Mouse (Mus musculus) kidney, adult 2 months (tissue): Measurements from ENCODE around the gene Ttll3.

Experiments
- CTCF ChIP-seq: fragments of 200-500 bp; conservative IDR thresholded peaks from 2 replicates; pipeline ENCODE4 v1.5.1; 2011; ENCODE audit warnings: low read depth, mild to moderate bottlenecking, control low read depth, low read length, moderate library complexity, mixed read lengths; ENCODE audit not compliant: insufficient read depth, insufficient read length
- POLR2A ChIP-seq: fragments of 200-500 bp; IDR thresholded peaks from one replicate; pipeline ENCODE4 v1.6.1; 2011; ENCODE audit warnings: low read depth, low read length, control low read depth

DNA sequence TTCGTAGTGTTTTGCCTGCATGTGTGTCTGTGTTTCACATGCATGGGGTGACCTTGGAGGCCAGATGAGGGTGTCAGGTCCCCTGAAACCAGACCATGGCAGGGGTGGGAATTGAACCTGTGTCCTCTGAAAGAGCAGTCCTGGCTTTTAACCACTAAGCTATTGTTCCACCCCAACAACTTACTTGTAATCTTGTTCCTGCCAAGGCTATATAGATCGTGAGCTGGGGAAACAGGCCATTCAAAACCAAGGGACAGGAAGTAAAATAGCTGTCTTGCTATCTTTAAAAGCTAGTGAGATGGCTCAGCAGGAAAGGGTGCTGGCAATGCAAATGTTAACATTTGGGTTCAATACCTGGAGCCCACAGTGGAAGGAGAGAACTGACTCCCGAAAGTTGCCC, 40.9 kb downstream of the Ttll3 start:
- TF ChIP-seq POLR2A (no peak), CTCF (no peak)
